Mouse (Mus musculus): Measurements from ENCODE around the gene Srpr.

Srpr gene

DNA sequence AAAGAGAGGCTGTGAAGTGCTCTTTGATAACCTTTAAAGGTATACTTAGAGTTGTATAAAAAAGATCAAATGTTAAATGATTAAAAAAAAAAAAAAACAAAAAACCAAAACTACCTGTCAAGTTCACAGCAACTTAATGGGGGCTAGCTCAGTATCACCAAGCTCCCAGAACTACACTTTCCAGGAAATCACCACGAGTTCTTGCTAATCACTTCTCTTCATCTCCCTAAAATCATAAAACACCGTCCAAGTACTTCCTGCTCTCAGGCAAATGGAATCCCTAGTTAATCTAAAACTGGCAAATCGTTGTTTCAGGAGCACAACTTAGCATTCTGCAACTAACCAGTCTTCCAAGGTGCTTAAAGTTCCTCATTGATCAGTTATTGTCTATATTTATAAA is 64.5 kb downstream of the Srpr start:
- no peak for DNase-seq

DNA sequence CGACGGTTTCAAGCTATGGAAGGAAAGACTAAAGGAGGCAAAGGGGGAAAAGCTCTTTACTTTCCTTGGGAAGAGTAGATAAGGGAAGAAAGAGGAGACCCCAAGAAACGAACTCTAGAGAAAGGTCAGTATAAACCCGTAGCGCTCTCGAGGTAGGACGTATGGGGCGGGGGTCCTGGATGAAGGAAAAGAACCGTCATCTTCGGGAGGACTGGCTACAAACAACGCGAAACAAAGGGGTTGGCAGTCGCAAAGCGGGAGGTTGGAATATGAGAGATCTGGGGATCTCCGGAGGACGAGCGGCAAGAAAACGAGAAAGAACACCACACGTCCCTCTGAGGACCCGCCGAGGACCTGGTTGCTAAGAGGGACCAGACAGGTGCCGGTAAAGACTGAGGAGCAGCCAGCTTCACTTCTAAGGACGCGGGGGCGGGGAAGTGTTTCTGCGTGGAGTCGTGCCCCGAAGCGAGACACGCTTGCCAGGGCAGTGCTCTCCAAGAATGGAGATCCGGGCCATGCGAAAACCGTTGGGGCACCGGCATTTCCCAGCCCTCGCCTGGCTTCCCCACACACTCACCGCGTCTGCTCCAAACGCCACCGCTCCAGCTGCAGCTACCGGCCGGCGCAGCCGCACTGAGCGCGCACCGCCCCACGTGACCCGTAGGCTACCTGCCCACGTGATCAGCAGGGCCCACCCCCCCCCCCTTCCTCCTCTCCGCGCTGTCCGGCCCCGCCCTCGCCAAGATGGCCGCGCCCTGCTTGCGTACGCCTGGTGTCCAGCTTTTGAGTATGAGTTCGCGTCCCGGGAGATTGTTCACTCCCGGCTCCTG is 67.4 kb downstream of the Srpr start, which contains the start of the genes Fam118b and Rpusd4:
Gene Fam118b, minus strand, starts transcription at position 660 of the 830 bp plus-strand sequence.
Gene Rpusd4, plus strand, starts transcription at position 720 of the 830 bp plus-strand sequence.
- peak; percentile 96 for DNase-seq

DNA sequence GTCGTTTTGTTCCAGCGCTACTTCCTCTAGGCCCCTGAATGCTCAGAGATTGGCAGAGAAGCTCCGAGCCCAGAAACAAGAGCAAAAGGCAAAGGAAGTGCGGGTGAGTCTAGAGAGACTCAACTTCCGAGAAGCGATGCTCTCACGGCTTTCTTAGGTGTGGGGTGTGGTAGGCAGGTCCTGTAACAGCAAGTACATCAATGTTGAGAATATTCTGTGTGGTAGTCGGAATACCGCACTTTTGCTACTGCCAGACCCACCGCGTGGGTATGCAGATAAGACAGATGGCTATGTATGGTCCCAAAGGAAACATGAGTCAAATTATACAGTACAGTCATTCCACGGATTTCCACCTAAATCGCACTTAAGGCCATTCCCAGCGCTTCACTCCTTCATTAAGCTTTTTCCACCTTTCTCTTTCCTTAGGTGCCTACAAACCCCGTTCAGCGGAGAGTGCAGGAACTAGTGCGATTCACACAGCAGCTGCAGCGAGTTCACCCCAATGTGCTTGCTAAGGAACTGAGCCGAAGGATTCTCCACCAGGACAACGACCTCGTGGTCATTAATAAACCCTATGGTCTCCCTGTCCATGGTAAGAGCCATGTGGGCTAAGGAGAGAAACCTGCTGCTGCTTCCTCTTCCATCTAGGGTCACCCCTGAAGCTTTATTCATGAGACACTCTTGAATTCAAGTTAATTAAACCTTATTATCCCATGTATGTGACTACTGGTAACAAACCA is 68.2 kb downstream of the Srpr start:
- DNase-seq = peak; percentile 21

DNA sequence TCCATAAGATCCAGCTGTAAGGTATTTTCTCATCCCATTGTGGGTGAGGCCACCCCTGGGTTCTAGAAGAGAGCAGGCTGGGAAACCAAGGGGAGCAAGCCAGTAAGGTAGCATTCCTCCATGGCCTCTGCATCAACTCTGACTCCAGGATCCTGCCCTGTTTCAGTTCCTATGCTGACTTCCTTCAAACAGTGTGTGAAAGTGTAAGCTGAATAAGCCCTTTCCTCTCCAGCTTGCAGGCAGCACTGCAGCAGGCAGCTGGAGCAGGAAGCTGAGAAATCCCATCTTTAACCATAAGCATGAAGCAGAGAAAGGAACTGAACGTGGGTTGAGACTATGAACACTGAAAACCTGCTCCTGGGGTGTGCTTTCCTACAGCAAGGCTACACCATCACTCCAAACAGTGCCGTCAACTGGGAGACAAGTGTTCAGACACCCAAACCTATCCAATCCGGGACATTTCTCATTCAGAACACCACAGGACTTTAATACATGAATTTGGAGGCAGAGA is 77.9 kb downstream of the Srpr start:
- no peak for DNase-seq

DNA sequence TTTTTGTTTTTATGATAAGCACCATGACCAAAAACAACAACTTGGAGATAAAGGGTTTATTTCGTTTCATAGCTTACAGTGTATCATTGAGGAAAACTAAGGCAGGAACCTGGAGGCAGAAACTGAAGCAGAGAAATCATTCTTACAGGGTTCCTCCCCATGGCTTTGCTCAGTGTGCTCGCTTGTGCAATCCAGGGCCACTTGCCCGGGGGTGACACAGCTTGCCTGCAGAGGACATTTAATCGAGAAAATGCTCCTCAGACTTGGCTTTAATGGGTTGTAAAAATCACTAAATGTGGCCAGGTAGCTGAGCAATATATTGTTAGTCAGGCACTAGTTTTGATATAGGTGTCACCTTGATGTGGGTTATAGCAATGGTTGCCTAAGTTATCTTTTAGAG is 78.5 kb downstream of the Srpr start:
- DNase-seq = no peak

DNA sequence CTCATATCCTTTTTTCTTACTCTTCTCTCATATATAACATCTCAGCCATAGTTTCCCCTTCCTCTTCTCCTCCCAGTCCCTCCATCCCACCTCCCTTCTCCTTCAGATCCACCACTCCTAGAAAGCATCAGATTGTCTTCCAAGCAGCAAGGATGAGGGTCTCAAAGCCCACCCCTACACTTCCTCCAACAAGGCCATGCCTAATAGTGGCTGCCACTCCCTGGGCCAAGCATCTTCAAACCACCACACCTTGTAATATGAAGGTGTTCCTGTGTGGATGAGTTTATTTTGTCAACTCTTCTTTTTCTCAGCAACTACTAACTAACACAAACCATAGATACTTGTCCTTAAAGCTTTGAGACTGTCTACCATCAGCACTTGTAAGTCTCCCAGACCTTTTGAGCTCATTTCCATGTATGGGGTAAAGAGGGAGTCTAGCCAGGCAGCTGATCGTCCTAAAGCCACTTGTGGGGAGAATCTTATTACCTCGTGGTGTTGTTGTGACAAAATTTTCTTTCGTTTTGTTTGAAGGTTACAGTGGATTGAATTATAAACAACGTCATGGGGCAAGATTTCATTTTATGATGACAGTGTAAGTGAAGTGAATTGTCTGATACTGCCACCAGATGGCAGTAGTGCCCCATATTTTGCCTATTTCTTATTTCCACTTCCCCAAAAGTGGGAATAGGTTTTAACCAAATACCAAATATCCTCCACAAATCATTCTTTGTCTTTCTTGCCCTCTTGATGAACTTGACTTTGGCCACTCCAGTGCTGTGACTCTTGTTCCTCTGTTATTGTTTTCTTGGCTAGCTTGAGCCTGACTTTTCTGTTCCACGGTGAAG is 82.3 kb downstream of the Srpr start:
- peak; percentile 74 for DNase-seq

DNA sequence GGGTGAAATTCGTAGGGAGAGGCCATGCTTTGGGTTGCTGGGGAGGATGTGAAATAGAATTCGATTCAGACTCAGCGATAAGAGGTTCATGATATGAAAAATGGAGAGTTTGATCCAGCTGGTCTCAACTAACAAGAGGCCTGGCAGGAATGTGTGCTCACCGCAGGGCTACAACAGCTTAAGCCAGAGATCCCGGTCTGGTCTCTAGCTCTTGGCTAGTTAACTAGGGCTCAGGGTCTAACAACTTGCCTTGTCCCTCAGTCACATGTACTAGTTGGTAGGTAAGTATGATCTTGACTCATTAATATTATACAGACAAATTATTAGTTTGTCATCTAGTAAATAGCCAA is 82.9 kb downstream of the Srpr start:
- DNase-seq = no peak

DNA sequence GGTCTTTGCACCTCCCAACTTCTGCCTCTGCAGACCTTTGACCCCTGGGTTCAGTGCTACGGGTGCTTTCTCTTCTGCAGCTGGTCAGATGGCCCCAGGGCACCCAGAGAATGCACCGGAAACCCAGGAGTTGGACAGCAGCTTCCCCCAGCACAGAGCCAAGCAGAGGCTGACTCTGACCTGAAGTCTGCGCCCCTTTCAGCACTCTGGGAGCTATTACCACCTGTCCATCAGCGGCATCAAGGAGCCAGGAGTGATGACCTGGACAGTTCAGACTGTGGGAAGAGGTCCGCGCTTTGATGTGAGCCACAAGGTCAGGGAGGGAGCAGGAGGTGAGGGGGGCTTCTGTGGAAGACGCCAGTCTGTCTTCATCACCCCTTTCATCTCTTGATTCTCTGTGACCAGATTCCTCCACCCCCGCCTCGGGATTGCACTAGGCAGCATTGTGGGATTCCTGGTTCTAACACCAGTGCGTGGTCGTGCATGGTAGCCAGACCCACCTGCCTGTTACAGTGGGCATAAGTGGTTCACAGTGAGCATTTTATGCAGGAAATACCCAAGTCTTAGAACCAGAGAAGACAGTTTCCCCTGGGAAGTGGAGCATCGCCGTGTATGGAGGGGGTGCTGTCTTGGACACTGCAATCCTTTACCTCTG is 83.6 kb downstream of the Srpr start:
- peak; percentile 27 for DNase-seq

DNA sequence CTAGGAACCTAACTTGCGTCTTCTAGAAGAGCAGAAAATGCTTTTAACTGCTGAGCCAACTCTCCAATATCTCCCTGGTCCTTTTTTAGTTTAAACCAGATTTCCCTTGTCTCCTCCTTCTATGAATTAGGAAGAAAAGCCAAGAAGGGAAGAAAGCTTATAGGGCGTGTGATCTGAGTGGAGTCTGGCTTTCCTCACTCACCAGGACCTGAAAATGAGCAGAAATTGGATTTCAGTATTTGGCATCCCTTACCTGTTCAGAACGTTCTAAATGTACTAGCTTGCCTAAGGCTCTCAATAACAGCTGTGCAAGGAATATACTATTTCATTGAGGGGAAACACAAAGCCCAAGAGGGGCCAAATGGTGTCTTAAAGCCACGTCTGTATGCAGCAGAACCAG is 84.4 kb downstream of the Srpr start:
- DNase-seq = no peak

DNA sequence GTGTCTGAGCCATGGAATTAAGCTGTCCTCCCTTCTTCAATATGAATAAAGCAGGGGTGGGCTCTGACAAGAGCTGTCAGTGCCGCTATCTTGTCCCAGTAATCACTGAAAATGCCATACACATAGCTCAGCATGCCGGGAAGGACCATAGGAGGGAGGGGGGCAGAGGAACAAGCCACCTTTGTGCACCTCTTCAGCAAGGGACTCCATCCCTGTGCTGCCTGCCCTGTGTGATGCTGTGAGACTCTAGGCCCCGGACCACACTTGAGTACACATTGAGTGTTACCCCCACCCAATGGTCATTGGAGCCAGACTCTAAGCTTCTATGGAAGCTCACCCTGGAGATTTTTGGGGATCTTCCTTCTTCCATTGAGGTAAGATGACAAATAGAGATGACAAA is 86.4 kb downstream of the Srpr start:
- no peak for DNase-seq

DNA sequence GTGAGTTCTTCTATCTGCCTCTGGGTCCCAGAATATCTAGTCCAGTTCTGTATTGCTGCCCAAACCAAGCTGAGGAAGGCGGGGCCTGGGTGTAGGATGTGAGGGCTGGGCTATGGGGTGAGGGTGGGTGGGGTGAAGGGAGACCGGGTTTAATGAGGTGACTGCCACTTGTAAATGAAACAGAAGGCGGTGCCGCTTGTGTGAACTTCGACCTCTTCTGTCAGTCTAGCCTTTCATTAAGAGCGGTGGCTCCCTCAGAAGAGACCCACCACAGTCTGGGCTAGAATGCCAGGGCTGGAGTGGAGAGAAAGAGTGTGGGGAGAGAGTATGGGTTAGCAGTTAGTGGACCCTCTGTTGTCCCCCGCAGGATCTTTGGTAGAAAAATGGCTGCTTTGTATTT is 90.0 kb downstream of the Srpr start:
- DNase-seq = no peak

DNA sequence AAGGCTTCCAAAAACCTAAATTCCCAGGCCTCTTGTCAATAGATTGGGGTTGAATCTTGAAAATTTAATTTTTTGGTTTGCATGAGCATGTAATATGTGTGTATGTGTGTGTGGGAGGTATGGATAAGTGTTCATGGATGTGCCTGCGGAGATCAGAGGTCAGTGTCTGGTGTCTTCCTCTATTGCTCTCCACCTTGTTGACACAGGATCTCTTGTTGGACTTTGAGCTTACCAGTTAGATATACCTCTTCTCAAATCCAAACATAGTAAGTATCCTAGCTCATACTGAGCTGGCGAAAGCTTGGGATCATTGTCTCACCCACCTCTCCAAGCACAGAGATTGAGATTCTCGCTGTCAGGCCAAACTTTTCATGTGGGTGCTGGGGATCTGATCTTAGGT is 90.4 kb downstream of the Srpr start:
- DNase-seq = no peak

DNA sequence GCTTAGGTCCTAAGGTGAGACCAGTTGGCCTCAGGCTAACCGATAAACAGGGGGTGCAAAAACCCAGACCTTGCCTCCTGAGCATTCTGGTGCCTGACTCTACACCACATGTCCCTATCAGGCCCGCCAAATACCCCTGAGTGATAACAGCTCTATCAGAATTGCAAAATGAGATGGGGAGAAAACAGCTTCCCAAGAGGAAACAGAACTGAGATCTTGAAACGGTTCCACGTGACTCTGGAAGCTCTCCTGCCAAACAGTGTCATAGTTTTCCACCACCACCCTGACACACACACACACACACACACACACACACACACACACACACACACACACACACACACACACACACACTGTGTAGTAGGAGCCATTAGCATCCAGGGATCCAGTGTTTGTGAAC is 90.9 kb downstream of the Srpr start:
- DNase-seq = no peak

DNA sequence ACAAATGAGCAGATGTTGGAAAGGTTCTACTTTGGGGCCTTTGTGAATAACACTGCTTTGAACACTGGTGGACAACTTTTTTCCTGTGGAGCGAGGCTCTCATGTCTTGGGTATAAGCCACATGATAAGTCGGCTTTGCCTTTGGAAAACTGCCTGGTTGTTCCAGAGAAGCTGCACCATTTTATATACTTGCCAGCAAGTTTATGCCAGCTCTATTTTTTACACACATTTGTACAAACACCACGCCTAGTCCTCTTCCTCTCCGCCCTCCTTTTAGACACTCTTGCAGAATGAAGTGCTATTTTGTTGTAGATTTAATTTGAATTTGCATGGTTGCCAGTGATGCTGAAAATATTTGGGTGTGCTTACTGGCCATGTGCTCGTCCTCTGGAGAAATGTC is 93.5 kb downstream of the Srpr start:
- DNase-seq = no peak

All from kidney, postnatal 10 days (tissue).